Mouse (Mus musculus): ENCODE results near the gene Hist2h2aa2.

- no peak for TF ChIP-seq CTCF (IDR thresholded peaks at IDR 0.05; ENCODE audit: extremely low read depth, insufficient read depth, low read length)
- no peak for TF ChIP-seq POLR2A (IDR thresholded peaks at IDR 0.05; ENCODE audit: extremely low read depth, insufficient read depth, low read length)
Measured at GRCm38 (mm10) chr3:96196437-96197128, 43.5 kb downstream of the Hist2h2aa2 start.
